In genomic region chr3:36406967-36407366, GRCm38 (mm10) we compare ENCODE assay signal across 24 mouse cellular contexts.
DNase-seq lines count a peak whose midpoint lies in the region; ATAC-seq and TF ChIP-seq lines count a peak whose summit lies in the region.
"Had no signal": no experiment of that assay in that cellular context is flagged by ENCODE, and none has a peak within 500 bp of the region (broad histone marks: within the 10 kb centered on the region; RNA-seq: fewer than 3 reads in every experiment).

No protein-coding gene starts in this region.

- H3K4me3 ChIP-seq in forebrain, postnatal 0 days (ENCODE audit: low read depth, low read length) = no peak overlapping the region
- no peak overlapping the region for H3K4me3 ChIP-seq in forebrain, embryonic 12.5 days (replicated peaks)
- no peak overlapping the region for H3K4me3 ChIP-seq in heart, embryonic 13.5 days
- H3K4me3 ChIP-seq in heart, embryonic 16.5 days (ENCODE audit: low read length) = no peak overlapping the region
- no peak overlapping the region for H3K4me3 ChIP-seq in heart, embryonic 12.5 days
- no peak overlapping the region for H3K4me3 ChIP-seq in lung, embryonic 16.5 days (ENCODE audit: low read length)
- H3K4me3 ChIP-seq: embryonic facial prominence, embryonic 10.5 days; embryonic facial prominence, embryonic 13.5 days; erythroblast, embryonic 14.5 days; forebrain, embryonic 13.5 days; gastrocnemius, adult 2 months had no signal

- peak; percentile 42; the same call in 1 of the 2 replicates for ATAC-seq in forebrain, postnatal 0 days
- ATAC-seq in forebrain, embryonic 12.5 days (ENCODE audit: low FRiP score) = no peak
- no peak for ATAC-seq in heart, embryonic 13.5 days (ENCODE audit: extremely low read depth, insufficient number of reproducible peaks, low FRiP score, low TSS enrichment)
- no peak for ATAC-seq in heart, embryonic 16.5 days (replicated peaks; ENCODE audit: extremely low read depth, insufficient read depth, low FRiP score)
- ATAC-seq in heart, embryonic 12.5 days (ENCODE audit: insufficient number of reproducible peaks, low FRiP score) = no peak
- 0 out of 2 replicates have a peak, but pooled peaks have one; percentile 23 for ATAC-seq in lung, embryonic 16.5 days (ENCODE audit: low read depth)
- ATAC-seq: activated CD4-positive, CD25-positive, alpha-beta regulatory T cell, adult 4 months; forebrain, embryonic 13.5 days; inflammation-experienced regulatory T-cells, adult 6 months; intestine, embryonic 16.5 days had no signal

- no peak overlapping the region for H3K4me2 ChIP-seq in forebrain, postnatal 0 days (ENCODE audit: low read depth)
- no peak overlapping the region for H3K4me2 ChIP-seq in forebrain, embryonic 12.5 days
- H3K4me2 ChIP-seq in heart, embryonic 13.5 days = no peak overlapping the region
- no peak overlapping the region for H3K4me2 ChIP-seq in heart, embryonic 16.5 days (ENCODE audit: low read depth, low read length)
- no peak overlapping the region for H3K4me2 ChIP-seq in heart, embryonic 12.5 days
- no peak overlapping the region for H3K4me2 ChIP-seq in lung, embryonic 16.5 days (ENCODE audit: low read depth, low read length)
- H3K4me2 ChIP-seq: embryonic facial prominence, embryonic 13.5 days; forebrain, embryonic 13.5 days; hindbrain, embryonic 14.5 days had no signal

- H3K9me3 ChIP-seq in forebrain, postnatal 0 days (ENCODE audit: low read length) = no peaks in the 10 kb centered on the region
- no peaks in the 10 kb centered on the region for H3K9me3 ChIP-seq in forebrain, embryonic 12.5 days
- no peaks in the 10 kb centered on the region for H3K9me3 ChIP-seq in heart, embryonic 13.5 days
- no peaks in the 10 kb centered on the region for H3K9me3 ChIP-seq in heart, embryonic 16.5 days (replicated peaks; ENCODE audit: control insufficient read depth, low read length)
- H3K9me3 ChIP-seq in heart, embryonic 12.5 days (replicated peaks) = no peaks in the 10 kb centered on the region
- no peaks in the 10 kb centered on the region for H3K9me3 ChIP-seq in lung, embryonic 16.5 days (ENCODE audit: control insufficient read depth, low read length)
- H3K9me3 ChIP-seq: embryonic facial prominence, embryonic 10.5 days; embryonic facial prominence, embryonic 13.5 days; forebrain, embryonic 13.5 days had no signal

- 93% methylated on average over 5 of the region's 5 CpGs for WGBS in forebrain, postnatal 0 days
- 94% methylated on average over 5 of the region's 5 CpGs for WGBS in forebrain, embryonic 12.5 days
- 90% methylated on average over 5 of the region's 5 CpGs for WGBS in heart, embryonic 13.5 days
- 89% methylated on average over 5 of the region's 5 CpGs for WGBS in heart, embryonic 16.5 days
- WGBS in heart, embryonic 12.5 days = 91% methylated on average over 5 of the region's 5 CpGs
- whole genome bisulfite sequencing in lung, embryonic 16.5 days = 86% methylated on average over 5 of the region's 5 CpGs

- no peak for DNase-seq in forebrain, postnatal 0 days
- DNase-seq in heart, postnatal 10 days = no peak
- DNase-seq in lung, postnatal 25 days (ENCODE audit: low spot score) = no peak
- DNase-seq: adrenal gland, postnatal 25 days; cerebellum, adult 11-12 months; cerebellum, adult 8-10 months; cerebellum, postnatal 36 days; embryo, embryonic 11 days; gastrocnemius, adult 2 months; kidney, adult 18-20 months had no signal

- H3K36me3 ChIP-seq in forebrain, postnatal 0 days (ENCODE audit: insufficient read depth) = no peaks in the 10 kb centered on the region
- H3K36me3 ChIP-seq in forebrain, embryonic 12.5 days (replicated peaks) = no peaks in the 10 kb centered on the region
- H3K36me3 ChIP-seq in heart, embryonic 13.5 days = no peaks in the 10 kb centered on the region
- no peaks in the 10 kb centered on the region for H3K36me3 ChIP-seq in heart, embryonic 16.5 days (ENCODE audit: control insufficient read depth, insufficient read depth)
- H3K36me3 ChIP-seq in heart, embryonic 12.5 days = no peaks in the 10 kb centered on the region
- no peaks in the 10 kb centered on the region for H3K36me3 ChIP-seq in lung, embryonic 16.5 days (ENCODE audit: control insufficient read depth, insufficient read depth, low read length)
- H3K36me3 ChIP-seq: embryonic facial prominence, embryonic 10.5 days; embryonic facial prominence, embryonic 13.5 days had no signal

- no peak for TF ChIP-seq CTCF in forebrain, postnatal 0 days (IDR thresholded peaks at IDR 0.05; ENCODE audit: low read depth)

- no peaks in the 10 kb centered on the region for H3K27me3 ChIP-seq in forebrain, postnatal 0 days (ENCODE audit: insufficient read depth, low read length)
- H3K27me3 ChIP-seq in forebrain, embryonic 12.5 days = no peaks in the 10 kb centered on the region
- no peaks in the 10 kb centered on the region for H3K27me3 ChIP-seq in heart, embryonic 13.5 days (replicated peaks)
- no peaks in the 10 kb centered on the region for H3K27me3 ChIP-seq in heart, embryonic 16.5 days (ENCODE audit: control insufficient read depth, insufficient read depth, low read length)
- H3K27me3 ChIP-seq in heart, embryonic 12.5 days (replicated peaks) = no peaks in the 10 kb centered on the region
- H3K27me3 ChIP-seq in lung, embryonic 16.5 days (ENCODE audit: control insufficient read depth, insufficient read depth, low read depth, low read length) = no peaks in the 10 kb centered on the region
- H3K27me3 ChIP-seq: embryonic facial prominence, embryonic 13.5 days; forebrain, embryonic 13.5 days had no signal

- H3K27ac ChIP-seq in forebrain, postnatal 0 days (ENCODE audit: low read depth, low read length) = no peak overlapping the region
- no peak overlapping the region for H3K27ac ChIP-seq in forebrain, embryonic 12.5 days
- H3K27ac ChIP-seq in heart, embryonic 13.5 days (replicated peaks) = peak overlapping the region; percentile 70; the same call in 1 of the 2 replicates
- peak overlapping the region; percentile 90 for H3K27ac ChIP-seq in heart, embryonic 16.5 days (ENCODE audit: low read length)
- H3K27ac ChIP-seq in heart, embryonic 12.5 days (ENCODE audit: poor library complexity, severe bottlenecking) = no peak overlapping the region
- H3K27ac ChIP-seq in lung, embryonic 16.5 days (ENCODE audit: low read length) = no peak overlapping the region
- H3K27ac ChIP-seq: embryonic facial prominence, embryonic 10.5 days; embryonic facial prominence, embryonic 13.5 days; forebrain, embryonic 13.5 days; gastrocnemius, adult 2 months; hindbrain, embryonic 14.5 days; hindbrain, postnatal 0 days had no signal

- intact Hi-C loops in heart, postnatal 10 days (cut with DNase I) = no loop called here

- H3K9ac ChIP-seq in forebrain, postnatal 0 days = no peak overlapping the region
- no peak overlapping the region for H3K9ac ChIP-seq in forebrain, embryonic 12.5 days
- H3K9ac ChIP-seq in heart, embryonic 13.5 days = no peak overlapping the region
- no peak overlapping the region for H3K9ac ChIP-seq in heart, embryonic 16.5 days (ENCODE audit: low read length)
- H3K9ac ChIP-seq in heart, embryonic 12.5 days = no peak overlapping the region
- H3K9ac ChIP-seq in lung, embryonic 16.5 days (ENCODE audit: low read length) = no peak overlapping the region
- H3K9ac ChIP-seq: embryonic facial prominence, embryonic 13.5 days; forebrain, embryonic 13.5 days; hindbrain, embryonic 14.5 days had no signal

- H3K4me1 ChIP-seq in forebrain, postnatal 0 days (ENCODE audit: insufficient read depth) = no peaks in the 10 kb centered on the region
- no peaks in the 10 kb centered on the region for H3K4me1 ChIP-seq in forebrain, embryonic 12.5 days
- H3K4me1 ChIP-seq in heart, embryonic 13.5 days = peaks cover 26% of the 10 kb centered on the region
- H3K4me1 ChIP-seq in heart, embryonic 16.5 days (ENCODE audit: control insufficient read depth, insufficient read depth, low read length) = peaks cover 12% of the 10 kb centered on the region
- peaks cover 10% of the 10 kb centered on the region; the same call in 1 of the 2 replicates for H3K4me1 ChIP-seq in heart, embryonic 12.5 days (replicated peaks)
- H3K4me1 ChIP-seq in lung, embryonic 16.5 days (replicated peaks; ENCODE audit: control insufficient read depth, insufficient read depth, low read length) = no peaks in the 10 kb centered on the region
- H3K4me1 ChIP-seq: embryonic facial prominence, embryonic 10.5 days; embryonic facial prominence, embryonic 13.5 days; forebrain, embryonic 13.5 days had no signal

Comparison
In these comparisons a context has a peak if more than half of its experiments do, and no peak if none do; other contexts are left out.
1. ATAC-seq: peak in forebrain, postnatal 0 days (single experiment) and lung, embryonic 16.5 days (single experiment); none in forebrain, embryonic 12.5 days (single experiment), heart, embryonic 13.5 days (single experiment), heart, embryonic 16.5 days (single experiment) and heart, embryonic 12.5 days (single experiment).
2. H3K27ac ChIP-seq: peak in heart, embryonic 13.5 days (single experiment) and heart, embryonic 16.5 days (single experiment); none in forebrain, postnatal 0 days (single experiment), forebrain, embryonic 12.5 days (single experiment), heart, embryonic 12.5 days (single experiment) and lung, embryonic 16.5 days (single experiment).